Mouse (Mus musculus): ENCODE data around the gene Megf6. TPM values are rescaled to one million over a fixed set of nuclear protein-coding genes. Genes with fewer than 3 reads are reported as not detected.
A peak's percentile ranks its signal among the peaks of the same experiment; 100 is the strongest.

Megf6 gene
- total and polyA plus RNA-seq, 2 experiments from 2014 or later: 12.9 to 79.8 TPM

DNA sequence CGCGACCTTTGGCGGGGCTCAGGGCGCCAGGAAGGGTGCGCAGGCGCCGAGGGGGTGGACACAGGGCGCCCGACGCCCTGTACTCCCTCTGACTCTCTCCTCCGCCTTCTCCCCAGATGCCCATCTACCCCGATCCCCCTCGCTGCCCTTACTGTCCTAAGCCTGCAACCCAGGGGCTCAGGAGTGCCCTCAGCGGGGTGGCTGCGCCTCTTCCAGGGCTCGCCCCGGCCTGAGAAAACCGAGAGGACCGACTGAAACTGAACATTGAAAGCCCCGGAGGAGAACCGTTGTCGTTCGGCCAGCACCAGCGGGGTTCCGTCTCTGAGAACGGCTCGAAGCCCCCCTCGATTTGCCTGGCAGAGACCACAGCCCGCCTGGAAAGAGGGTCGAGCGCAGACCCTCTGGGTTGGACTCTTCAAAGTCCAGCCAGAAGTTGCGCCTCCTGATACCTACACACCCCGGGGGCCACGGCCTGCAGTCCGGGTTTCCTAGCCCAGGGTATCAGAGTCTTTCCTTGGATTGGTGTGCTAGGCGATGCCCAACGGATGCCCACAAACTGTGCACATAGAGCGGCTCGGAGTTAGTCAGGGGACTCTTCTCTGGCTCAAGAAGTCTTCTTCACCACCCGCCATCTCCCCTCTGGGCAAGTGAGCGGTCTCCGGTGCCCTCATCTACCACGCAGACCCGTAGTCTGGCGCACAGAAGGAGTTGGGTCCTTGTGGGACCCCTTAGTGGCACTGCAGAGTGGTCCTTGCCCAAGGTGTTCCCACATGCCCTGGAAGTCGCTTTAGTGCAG is 30.1 kb upstream of the Megf6 start:
- DNase-seq (ENCODE audit: low spot score) (no peak), ATAC-seq (ENCODE audit: insufficient read depth, low read depth) (no peak)
- Histone ChIP-seq H3K36me3 (replicated peaks; ENCODE audit: control insufficient read depth, insufficient read depth, low read length) (no peaks in the 10 kb centered on the region), H3K9me3 (replicated peaks; ENCODE audit: control insufficient read depth, low read length) (no peaks in the 10 kb centered on the region), H3K4me2 (ENCODE audit: low read depth, low read length) (peak overlapping the region; percentile 91), H3K4me1 (ENCODE audit: control insufficient read depth, insufficient read depth) (peaks cover 29% of the 10 kb centered on the region), H3K9ac (replicated peaks; ENCODE audit: low read depth, low read length) (peak overlapping the region; percentile 47), H3K27ac (ENCODE audit: low read depth) (no peak overlapping the region), H3K27me3 (ENCODE audit: control insufficient read depth, insufficient read depth, low read length) (peaks cover 62% of the 10 kb centered on the region), H3K4me3 (ENCODE audit: low read depth, low read length) (peak overlapping the region; percentile 59)
- WGBS: 2% methylated on average over 41 of the region's 46 CpGs
- TF ChIP-seq CTCF (IDR thresholded peaks at IDR 0.05; ENCODE audit: low read depth): no peak
- TF ChIP-seq EP300 (IDR thresholded peaks at IDR 0.05; ENCODE audit: low read depth): no peak

DNA sequence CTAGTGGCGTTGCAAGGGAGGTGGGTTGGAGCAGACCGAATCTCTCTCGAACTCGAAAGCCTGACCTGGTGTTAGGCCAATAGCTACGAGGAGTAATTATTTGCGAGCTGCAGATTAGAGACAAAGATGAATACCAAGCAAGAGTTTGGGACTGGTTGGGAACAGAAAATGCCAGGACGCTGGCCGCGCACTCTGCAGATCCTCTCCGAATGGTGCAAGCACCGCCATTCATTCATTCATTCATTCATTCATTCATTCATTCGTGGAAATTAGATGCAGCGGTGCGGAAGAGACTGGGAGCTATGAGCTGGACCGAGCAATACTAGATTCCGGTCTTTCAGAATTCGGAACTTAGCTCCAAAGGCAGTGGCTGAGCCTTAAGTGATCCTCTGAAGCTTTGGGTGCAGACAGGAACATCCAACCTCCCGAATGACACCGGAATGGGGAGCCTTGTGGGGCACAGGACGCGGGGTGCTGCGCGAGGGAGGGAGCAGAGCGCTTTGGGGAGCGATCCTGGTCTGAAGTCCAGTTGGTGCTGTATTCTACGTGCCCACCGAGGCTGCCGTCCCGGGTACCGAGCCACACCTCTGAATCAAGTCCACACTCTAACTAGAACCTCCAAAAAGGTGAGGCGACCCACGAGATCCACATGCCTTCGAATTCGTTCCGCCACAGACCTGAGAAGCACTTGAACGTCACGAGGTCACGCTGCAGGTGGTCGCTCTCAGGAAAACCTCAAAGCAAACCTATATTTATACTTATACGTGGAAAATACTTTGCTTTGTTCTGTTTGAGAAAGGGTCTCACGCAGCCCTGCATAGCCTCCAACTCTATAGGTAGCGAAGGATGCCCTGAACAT is 29.3 kb upstream of the Megf6 start:
- no peak overlapping the region for H3K27ac ChIP-seq (ENCODE audit: low read depth)
- TF ChIP-seq CTCF (IDR thresholded peaks at IDR 0.05; ENCODE audit: low read depth) (no peak), EP300 (IDR thresholded peaks at IDR 0.05; ENCODE audit: low read depth) (no peak)
- H3K4me3 ChIP-seq (ENCODE audit: low read depth, low read length): peak overlapping the region; percentile 59
- H3K9me3 ChIP-seq (replicated peaks; ENCODE audit: control insufficient read depth, low read length): no peaks in the 10 kb centered on the region
- 0 out of 2 replicates have a peak overlapping the region, but pooled peaks have one; percentile 47 for H3K9ac ChIP-seq (replicated peaks; ENCODE audit: low read depth, low read length)
- ATAC-seq (ENCODE audit: insufficient read depth, low read depth): no peak
- peaks cover 29% of the 10 kb centered on the region for H3K4me1 ChIP-seq (ENCODE audit: control insufficient read depth, insufficient read depth)
- H3K36me3 ChIP-seq (replicated peaks; ENCODE audit: control insufficient read depth, insufficient read depth, low read length): peaks cover 2% of the 10 kb centered on the region; the same call in 1 of the 2 replicates
- no peak for DNase-seq (ENCODE audit: low spot score)
- peak overlapping the region; percentile 91 for H3K4me2 ChIP-seq (ENCODE audit: low read depth, low read length)
- WGBS: 3% methylated on average over 42 of the region's 42 CpGs
- H3K27me3 ChIP-seq (ENCODE audit: control insufficient read depth, insufficient read depth, low read length): peaks cover 55% of the 10 kb centered on the region

DNA sequence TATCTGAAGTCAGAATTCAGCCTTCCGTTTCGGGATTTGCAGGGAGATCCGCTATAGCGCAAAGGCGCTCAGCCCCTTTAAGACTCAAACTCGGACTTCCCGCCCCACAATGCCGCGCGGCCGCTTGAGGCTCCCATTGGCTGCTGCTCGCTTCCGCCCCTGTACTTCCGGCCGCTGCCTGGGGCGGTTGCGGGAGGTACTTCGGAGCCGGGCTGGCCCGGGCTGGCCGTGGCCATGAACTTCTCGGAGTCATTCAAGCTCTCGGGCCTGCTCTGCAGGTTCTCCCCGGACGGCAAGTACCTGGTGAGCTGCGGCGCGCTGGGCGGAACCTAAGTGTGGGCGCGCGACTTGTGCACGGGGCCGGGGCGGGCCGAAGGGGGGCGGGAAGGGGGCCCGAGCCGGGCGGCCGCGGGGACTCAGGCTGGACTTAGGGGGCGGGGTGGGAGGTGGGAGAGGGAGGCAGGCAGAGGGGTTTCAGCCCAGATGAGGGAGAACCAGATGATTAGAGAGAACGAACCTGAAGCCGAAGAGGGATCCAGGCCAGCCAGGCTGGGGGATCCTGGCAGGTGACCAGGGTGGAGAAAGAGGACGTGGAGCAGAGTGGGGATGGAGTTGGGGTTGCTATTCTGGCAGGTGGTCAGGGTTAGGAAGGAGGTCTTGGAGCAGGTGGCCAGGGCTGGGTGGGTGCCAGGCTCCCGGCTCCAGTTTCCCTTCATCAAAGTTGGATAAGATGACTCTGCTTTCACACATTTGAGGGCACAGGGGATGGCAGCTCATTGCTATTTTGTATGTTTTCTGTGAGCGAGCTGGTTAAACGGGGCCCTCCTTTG is 28.1 kb upstream of the Megf6 start, which contains the start of gene Wrap73:
Gene Wrap73, plus strand, starts transcription at position 162 of the 830 bp plus-strand sequence.
- Histone ChIP-seq H3K9me3 (replicated peaks; ENCODE audit: control insufficient read depth, low read length) (no peaks in the 10 kb centered on the region), H3K4me2 (ENCODE audit: low read depth, low read length) (peak within 1 kb of the TSS; percentile 91), H3K27me3 (ENCODE audit: control insufficient read depth, insufficient read depth, low read length) (peaks cover 45% of the 10 kb centered on the region), H3K36me3 (replicated peaks; ENCODE audit: control insufficient read depth, insufficient read depth, low read length) (peaks cover 14% of the 10 kb centered on the region), H3K4me3 (ENCODE audit: low read depth, low read length) (peak within 1 kb of the TSS; percentile 59), H3K9ac (replicated peaks; ENCODE audit: low read depth, low read length) (peak within 1 kb of the TSS; percentile 71), H3K27ac (ENCODE audit: low read depth) (peak within 1 kb of the TSS; percentile 7; the same call in 1 of the 2 replicates), H3K4me1 (ENCODE audit: control insufficient read depth, insufficient read depth) (peaks cover 29% of the 10 kb centered on the region)
- TF ChIP-seq EP300 (IDR thresholded peaks at IDR 0.05; ENCODE audit: low read depth) (no peak), CTCF (IDR thresholded peaks at IDR 0.05; ENCODE audit: low read depth) (no peak)
- peak; percentile 95 for ATAC-seq (ENCODE audit: insufficient read depth, low read depth)
- 2% methylated on average over 44 of the region's 49 CpGs for WGBS
- DNase-seq (ENCODE audit: low spot score): peak; percentile 92

DNA sequence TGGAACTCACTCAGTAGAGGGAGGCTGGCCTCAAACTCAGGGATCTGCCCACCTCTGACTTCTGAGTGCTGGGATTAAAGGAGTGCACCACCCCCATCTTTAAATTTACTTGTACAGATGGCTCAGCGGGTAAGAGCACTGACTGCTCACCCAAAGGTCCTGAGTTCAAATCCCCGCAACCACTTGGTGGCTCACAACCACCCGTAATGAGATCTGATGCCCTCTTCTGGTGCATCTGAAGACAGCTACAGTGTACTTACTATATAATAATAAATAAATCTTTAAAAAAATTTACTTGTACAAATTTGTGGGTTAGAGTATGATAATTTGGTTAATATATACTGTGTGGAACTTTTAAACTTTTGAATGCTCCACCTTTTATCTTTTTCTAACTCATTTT is 25.8 kb upstream of the Megf6 start:
- no peaks in the 10 kb centered on the region for H3K9me3 ChIP-seq (replicated peaks; ENCODE audit: control insufficient read depth, low read length)
- no peak for ATAC-seq (ENCODE audit: insufficient read depth, low read depth)
- H3K4me3 ChIP-seq (ENCODE audit: low read depth, low read length): no peak overlapping the region
- H3K27ac ChIP-seq (ENCODE audit: low read depth): no peak overlapping the region
- H3K9ac ChIP-seq (replicated peaks; ENCODE audit: low read depth, low read length): no peak overlapping the region
- no peak for DNase-seq (ENCODE audit: low spot score)
- 81% methylated on average over 3 of the region's 3 CpGs for WGBS
- peaks cover 22% of the 10 kb centered on the region for H3K27me3 ChIP-seq (ENCODE audit: control insufficient read depth, insufficient read depth, low read length)
- no peak overlapping the region for H3K4me2 ChIP-seq (ENCODE audit: low read depth, low read length)
- TF ChIP-seq CTCF (IDR thresholded peaks at IDR 0.05; ENCODE audit: low read depth) (no peak), EP300 (IDR thresholded peaks at IDR 0.05; ENCODE audit: low read depth) (no peak)
- H3K36me3 ChIP-seq (replicated peaks; ENCODE audit: control insufficient read depth, insufficient read depth, low read length): peaks cover 18% of the 10 kb centered on the region
- peaks cover 26% of the 10 kb centered on the region for H3K4me1 ChIP-seq (ENCODE audit: control insufficient read depth, insufficient read depth)

DNA sequence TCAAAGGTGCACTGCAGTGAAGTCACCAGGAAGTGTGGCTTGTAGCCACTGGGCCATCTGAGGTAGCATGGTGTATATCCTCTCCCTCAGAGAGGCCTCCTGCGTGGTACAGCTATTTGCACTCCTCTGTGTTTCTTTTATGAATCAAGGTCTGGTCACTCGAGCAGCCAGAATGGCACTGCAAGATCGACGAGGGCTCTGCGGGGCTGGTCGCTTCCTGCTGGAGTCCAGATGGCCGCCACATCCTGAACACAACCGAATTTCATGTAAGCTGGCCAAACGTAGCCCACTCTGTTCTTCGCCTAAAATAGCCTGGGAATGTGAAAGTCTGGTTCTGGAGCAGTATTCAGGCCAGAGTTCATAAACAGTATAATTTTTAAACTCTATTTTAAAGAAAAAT is 24.2 kb upstream of the Megf6 start:
- Histone ChIP-seq H3K27ac (ENCODE audit: low read depth) (no peak overlapping the region), H3K4me1 (ENCODE audit: control insufficient read depth, insufficient read depth) (peaks cover 10% of the 10 kb centered on the region; the same call in 1 of the 2 replicates), H3K4me3 (ENCODE audit: low read depth, low read length) (no peak overlapping the region), H3K27me3 (ENCODE audit: control insufficient read depth, insufficient read depth, low read length) (peaks cover 6% of the 10 kb centered on the region), H3K9me3 (replicated peaks; ENCODE audit: control insufficient read depth, low read length) (no peaks in the 10 kb centered on the region), H3K9ac (replicated peaks; ENCODE audit: low read depth, low read length) (no peak overlapping the region), H3K4me2 (ENCODE audit: low read depth, low read length) (no peak overlapping the region), H3K36me3 (replicated peaks; ENCODE audit: control insufficient read depth, insufficient read depth, low read length) (peaks cover 32% of the 10 kb centered on the region)
- no peak for ATAC-seq (ENCODE audit: insufficient read depth, low read depth)
- 78% methylated on average over 10 of the region's 10 CpGs for WGBS
- no peak for DNase-seq (ENCODE audit: low spot score)
- TF ChIP-seq EP300 (IDR thresholded peaks at IDR 0.05; ENCODE audit: low read depth): no peak
- no peak for TF ChIP-seq CTCF (IDR thresholded peaks at IDR 0.05; ENCODE audit: low read depth)
